Mouse (Mus musculus) kidney, embryonic 16.5 days (tissue): Measurements from ENCODE around the gene Sncb. TPM values are rescaled to one million over a fixed set of nuclear protein-coding genes. Genes with fewer than 3 reads are reported as not detected.
"Not testable (repeated sequence)": the region's sequence is repeated elsewhere in the genome, so short reads cannot be mapped to it uniquely, and the experiment has no call there.

Source experiments
- ATAC-seq: fragments of 200-750 bp; cut with Nextera tagmentation; 2 replicates; pipeline ENCODE4 v1.8.0; 2017; ENCODE audit warnings: moderate TSS enrichment; ENCODE audit not compliant: low FRiP score, low TSS enrichment
- H3K27ac ChIP-seq: fragments of 300-500 bp; sonication (generic); 2 replicates; pipeline ENCODE4 v1.5.1; 2014; ENCODE audit warnings: low read length
- H3K27me3 ChIP-seq: fragments of 300-500 bp; sonication (generic); 2 replicates; pipeline ENCODE4 v1.6.1; 2014; ENCODE audit warnings: low read length, control low read depth, mixed read lengths; ENCODE audit not compliant: insufficient read depth
- H3K36me3 ChIP-seq: fragments of 300-500 bp; sonication (generic); 2 replicates; pipeline ENCODE4 v1.6.1; 2014; ENCODE audit warnings: low read length, control low read depth, mixed read lengths; ENCODE audit not compliant: insufficient read depth
- H3K4me1 ChIP-seq: fragments of 300-500 bp; sonication (generic); 2 replicates; pipeline ENCODE4 v1.6.1; 2014; ENCODE audit warnings: low read length, control low read depth, mixed read lengths; ENCODE audit not compliant: insufficient read depth
- H3K4me2 ChIP-seq: fragments of 300-500 bp; sonication (generic); replicated peaks from 2 replicates; pipeline ENCODE4 v1.6.1; 2014; ENCODE audit warnings: low read depth, low read length
- H3K4me3 ChIP-seq: fragments of 300-500 bp; sonication (generic); 2 replicates; pipeline ENCODE4 v1.5.1; 2014; ENCODE audit warnings: mild to moderate bottlenecking, low read length
- H3K9ac ChIP-seq: fragments of 300-500 bp; sonication (generic); replicated peaks from 2 replicates; pipeline ENCODE4 v1.6.1; 2014; ENCODE audit warnings: low read length
- H3K9me3 ChIP-seq: fragments of 300-500 bp; sonication (generic); 2 replicates; pipeline ENCODE4 v1.6.1; 2016; ENCODE audit warnings: low read length, control low read depth
- WGBS: fragments of 180-500 bp; shearing (Covaris S2); extraction: QIAGEN DNeasy Blood & Tissue Kit; methylation state at CpG from one replicate; pipeline ENCODE4 v1.1.7; 2014; 5-methylcytosine and 5-hydroxymethylcytosine counted together
- polyA plus RNA-seq: library from polyadenylated mRNA; unstranded; fragments of >200 nt; fragmentation: Nextera tagmentation; extraction: Ambion mirVana; gene quantifications from 2 replicates; pipeline ENCODE4 v1.2.1, GENCODE M21; 2015

The Sncb gene
- polyA plus RNA-seq, 1 experiment from 2014 or later, result not detected

DNA sequence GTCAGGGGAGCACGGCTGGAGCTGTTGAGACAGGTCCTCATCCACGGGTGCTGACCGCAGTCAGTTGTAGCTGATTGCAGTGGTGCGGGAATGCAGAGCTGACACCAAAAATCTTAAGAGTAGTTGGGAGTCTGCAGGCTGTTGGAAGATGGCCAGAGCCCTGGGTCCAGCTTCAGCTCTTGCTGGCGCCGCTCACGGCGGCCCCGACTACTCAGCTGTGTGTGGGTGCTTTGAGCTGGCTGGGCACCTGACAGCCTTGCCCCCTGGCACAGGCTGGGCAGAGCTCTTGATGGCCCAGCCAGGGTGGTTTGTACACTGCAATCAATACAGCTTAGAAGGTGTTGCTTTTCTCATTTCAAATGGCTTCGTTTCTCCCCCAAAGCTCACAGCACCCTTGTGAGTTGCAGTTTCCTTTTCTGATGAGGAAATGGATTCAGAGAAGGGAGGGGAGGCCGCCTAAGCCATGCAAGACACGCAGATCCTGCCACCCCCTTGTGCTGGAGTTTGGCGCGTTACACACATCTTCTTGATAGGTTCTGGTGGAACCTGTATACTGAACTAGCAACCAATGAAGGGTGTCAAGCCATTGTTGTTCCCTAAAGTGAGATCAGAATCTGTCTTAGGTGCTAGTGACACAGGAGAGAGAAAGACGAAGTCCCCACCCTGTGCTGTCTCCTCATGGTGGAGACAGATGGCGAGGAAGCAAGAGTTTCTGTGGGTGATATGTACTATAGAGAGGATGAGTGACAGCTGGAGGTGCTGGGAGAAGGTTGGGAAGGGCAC is 31.7 kb upstream of the Sncb start:
- no peak overlapping the region for H3K4me2 ChIP-seq
- H3K27me3 ChIP-seq, result no peaks in the 10 kb centered on the region
- H3K9ac ChIP-seq, result no peak overlapping the region
- no peak overlapping the region for H3K27ac ChIP-seq
- WGBS, result 78% methylated on average over 16 of the region's 16 CpGs
- H3K4me1 ChIP-seq, result no peaks in the 10 kb centered on the region
- no peaks in the 10 kb centered on the region for H3K9me3 ChIP-seq
- no peaks in the 10 kb centered on the region for H3K36me3 ChIP-seq
- no peak overlapping the region for H3K4me3 ChIP-seq
- no peak for ATAC-seq

DNA sequence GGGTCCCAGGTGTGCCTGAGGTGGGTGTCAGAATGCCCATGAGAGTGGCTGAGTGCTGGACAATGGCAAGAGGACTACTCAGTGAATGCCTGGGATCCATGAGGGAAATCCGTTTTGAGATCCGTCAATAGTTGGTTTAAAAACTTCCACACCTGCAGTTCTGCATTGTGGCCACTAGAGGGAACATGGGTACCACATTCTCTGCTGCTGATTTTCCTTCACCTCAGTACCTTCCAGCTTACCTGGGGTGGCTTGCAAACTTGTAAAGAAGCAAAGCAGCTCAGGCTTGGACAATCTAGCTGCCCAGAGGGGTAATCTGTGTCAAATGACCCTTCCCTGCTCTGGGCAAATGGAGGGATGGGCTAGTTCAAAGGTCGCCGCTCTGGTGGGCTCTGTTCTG is 31.0 kb upstream of the Sncb start:
- no peak for ATAC-seq
- no peak overlapping the region for H3K27ac ChIP-seq
- H3K4me1 ChIP-seq, result no peaks in the 10 kb centered on the region
- WGBS, result 33% methylated on average over 4 of the region's 4 CpGs
- H3K36me3 ChIP-seq, result no peaks in the 10 kb centered on the region
- H3K4me2 ChIP-seq, result no peak overlapping the region
- H3K27me3 ChIP-seq, result peaks cover 2% of the 10 kb centered on the region; the same call in 1 of the 2 replicates
- H3K4me3 ChIP-seq, result no peak overlapping the region
- no peak overlapping the region for H3K9ac ChIP-seq
- no peaks in the 10 kb centered on the region for H3K9me3 ChIP-seq

DNA sequence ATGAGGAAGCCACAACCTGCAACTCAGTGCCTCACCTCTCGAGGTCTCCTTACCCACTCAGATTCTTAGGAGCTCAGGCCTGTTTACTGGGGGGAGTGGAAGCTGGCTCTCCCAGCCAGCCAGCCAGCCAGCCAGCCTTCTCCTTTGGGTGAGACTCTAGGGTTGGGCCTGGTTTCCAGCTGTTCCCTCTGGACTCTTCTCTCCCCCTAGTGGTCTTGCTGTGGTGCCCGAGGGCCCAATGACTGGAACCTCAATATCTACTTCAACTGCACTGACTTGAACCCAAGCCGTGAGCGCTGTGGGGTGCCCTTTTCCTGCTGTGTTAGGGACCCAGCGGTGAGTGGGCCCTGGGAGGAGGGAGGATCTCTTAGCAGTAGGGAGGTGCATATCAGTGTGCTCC is 28.4 kb upstream of the Sncb start:
- no peak for ATAC-seq
- Histone ChIP-seq H3K36me3 (no peaks in the 10 kb centered on the region), H3K9ac (no peak overlapping the region), H3K27me3 (peaks cover 19% of the 10 kb centered on the region), H3K27ac (no peak overlapping the region), H3K4me1 (peaks cover 7% of the 10 kb centered on the region; the same call in 1 of the 2 replicates), H3K4me3 (no peak overlapping the region), H3K9me3 (no peaks in the 10 kb centered on the region), H3K4me2 (no peak overlapping the region)
- WGBS, result 47% methylated on average over 5 of the region's 5 CpGs

DNA sequence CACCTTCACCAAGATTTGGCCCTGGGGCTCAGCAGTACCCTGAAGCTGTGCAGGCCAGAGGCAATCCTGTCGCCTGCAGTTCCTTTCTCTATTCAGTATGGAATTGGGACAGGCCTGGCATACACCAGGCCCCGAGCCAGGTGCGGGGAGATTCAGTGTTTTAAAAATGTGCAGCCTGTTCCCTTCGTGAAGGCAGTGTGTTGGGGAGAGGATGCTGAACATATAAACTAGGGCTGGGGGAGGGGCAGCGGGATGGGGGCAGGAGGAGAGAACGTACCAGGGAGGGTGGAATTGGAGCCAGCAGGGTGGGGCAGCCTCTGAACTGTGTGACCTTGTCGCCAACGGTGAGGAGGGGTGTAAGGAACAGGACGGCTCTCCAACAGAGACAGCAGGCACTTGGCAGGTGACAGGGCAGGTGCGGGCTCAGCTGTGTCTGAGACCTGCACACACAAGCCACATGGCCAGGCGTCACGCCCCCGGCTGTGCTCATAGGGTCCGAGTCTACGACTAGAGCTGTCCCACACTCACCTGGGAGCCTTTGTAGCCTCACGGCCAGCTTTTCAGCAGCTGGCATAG is 27.7 kb upstream of the Sncb start:
- H3K9me3 ChIP-seq, result no peaks in the 10 kb centered on the region
- peaks cover 8% of the 10 kb centered on the region; the same call in 1 of the 2 replicates for H3K4me1 ChIP-seq
- H3K9ac ChIP-seq, result no peak overlapping the region
- H3K36me3 ChIP-seq, result no peaks in the 10 kb centered on the region
- H3K4me2 ChIP-seq, result no peak overlapping the region
- ATAC-seq, result no peak
- H3K27ac ChIP-seq, result no peak overlapping the region
- peaks cover 19% of the 10 kb centered on the region for H3K27me3 ChIP-seq
- H3K4me3 ChIP-seq, result no peak overlapping the region
- WGBS, result 72% methylated on average over 16 of the region's 16 CpGs

DNA sequence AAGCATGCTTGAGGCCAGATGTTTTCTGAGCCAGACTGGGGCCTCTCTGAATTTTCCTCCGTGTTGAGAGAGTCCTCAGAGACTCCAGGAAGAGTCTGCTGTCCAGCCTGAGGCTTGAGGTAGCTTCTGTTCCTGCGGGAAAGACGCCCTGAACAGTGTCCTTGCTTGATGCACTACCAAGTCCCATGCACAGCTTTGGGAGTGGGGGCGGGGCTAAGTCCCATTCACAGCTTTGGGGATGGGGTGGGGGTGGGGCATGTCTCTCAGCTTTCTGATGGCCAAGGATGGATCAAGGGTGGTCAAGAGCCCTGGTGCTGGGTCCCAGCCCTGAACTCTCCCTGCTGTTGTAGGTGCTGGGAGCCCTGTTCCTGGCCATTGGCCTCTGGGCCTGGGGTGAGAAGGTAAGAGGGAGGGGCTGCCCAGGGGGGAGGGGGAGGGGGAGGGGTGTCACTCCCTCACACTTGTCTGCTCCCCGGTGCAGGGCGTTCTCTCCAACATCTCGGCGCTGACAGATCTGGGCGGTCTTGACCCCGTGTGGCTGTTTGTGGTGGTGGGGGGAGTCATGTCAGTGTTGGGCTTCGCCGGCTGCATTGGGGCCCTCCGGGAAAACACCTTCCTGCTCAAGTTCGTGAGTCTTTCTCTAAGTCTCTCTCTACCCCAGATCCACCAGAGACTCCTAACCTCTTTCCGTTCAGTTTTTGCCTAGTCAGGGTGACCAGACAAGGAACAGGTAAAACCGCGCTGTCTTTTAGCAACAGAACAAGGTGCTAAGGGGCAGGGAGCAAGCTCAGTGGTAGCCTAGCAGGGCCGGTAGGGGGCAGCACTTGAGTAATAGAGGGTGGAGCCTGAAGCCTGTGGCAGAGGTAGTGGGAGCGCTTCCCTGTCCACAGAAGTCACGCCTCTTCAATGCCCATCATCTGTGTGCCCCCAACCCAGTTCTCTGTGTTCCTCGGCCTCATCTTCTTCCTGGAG is 26.1 kb upstream of the Sncb start:
- Histone ChIP-seq H3K36me3 (no peaks in the 10 kb centered on the region), H3K4me3 (no peak overlapping the region), H3K27me3 (peaks cover 19% of the 10 kb centered on the region), H3K9me3 (no peaks in the 10 kb centered on the region), H3K27ac (no peak overlapping the region), H3K4me1 (peaks cover 8% of the 10 kb centered on the region; the same call in 1 of the 2 replicates), H3K4me2 (no peak overlapping the region), H3K9ac (no peak overlapping the region)
- WGBS, result 15% methylated on average over 21 of the region's 21 CpGs
- ATAC-seq, result no peak

DNA sequence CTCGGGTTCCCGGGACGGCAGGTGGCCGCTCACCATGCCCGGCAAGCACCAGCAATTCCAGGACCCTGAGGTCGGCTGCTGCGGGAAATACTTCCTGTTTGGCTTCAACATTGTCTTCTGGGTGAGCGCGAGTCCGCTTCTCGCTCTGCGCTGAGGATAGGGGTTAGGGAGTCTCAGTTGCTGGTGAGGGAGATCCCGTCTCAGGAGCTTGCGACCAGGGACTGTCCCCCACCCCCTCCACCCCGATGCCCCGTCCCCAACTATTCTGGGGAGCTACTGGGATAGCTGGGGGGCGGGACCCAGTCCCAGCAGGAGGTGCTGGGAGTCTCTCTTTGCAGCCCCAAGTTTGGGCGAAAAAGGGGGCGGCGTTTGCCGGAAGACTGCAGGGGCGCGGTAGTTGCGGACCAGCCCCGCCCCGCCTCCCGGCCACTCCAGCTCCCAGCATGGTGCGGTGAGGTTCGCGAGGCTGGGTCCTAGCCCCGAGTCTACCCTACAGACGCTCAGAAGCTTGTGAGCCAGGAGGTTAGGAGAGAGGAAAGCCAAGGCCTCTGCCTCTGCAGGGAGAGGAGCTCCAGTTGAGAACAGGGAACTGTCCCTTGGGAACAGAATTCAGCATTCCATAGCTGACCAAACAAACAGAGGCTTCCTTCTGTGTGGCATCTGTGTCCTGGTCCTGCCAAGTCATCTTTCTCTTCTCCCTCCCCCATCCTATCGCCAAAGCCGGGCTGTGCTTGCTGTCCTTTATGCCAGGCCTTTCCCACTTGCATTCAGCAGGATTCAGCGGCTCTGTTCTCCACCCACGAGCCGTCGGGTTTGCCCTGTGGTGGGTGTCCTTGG is 23.4 kb upstream of the Sncb start:
- no peaks in the 10 kb centered on the region for H3K9me3 ChIP-seq
- H3K36me3 ChIP-seq, result no peaks in the 10 kb centered on the region
- under 1% methylated on average over 38 of the region's 38 CpGs for WGBS
- H3K27me3 ChIP-seq, result peaks cover 19% of the 10 kb centered on the region
- peak; percentile 44 for ATAC-seq
- H3K4me1 ChIP-seq, result peaks cover 8% of the 10 kb centered on the region; the same call in 1 of the 2 replicates
- H3K9ac ChIP-seq, result peak overlapping the region; percentile 64
- peak overlapping the region; percentile 99 for H3K4me2 ChIP-seq
- 0 out of 2 replicates have a peak overlapping the region, but pooled peaks have one; percentile 24 for H3K27ac ChIP-seq
- H3K4me3 ChIP-seq, result peak overlapping the region; percentile 74

DNA sequence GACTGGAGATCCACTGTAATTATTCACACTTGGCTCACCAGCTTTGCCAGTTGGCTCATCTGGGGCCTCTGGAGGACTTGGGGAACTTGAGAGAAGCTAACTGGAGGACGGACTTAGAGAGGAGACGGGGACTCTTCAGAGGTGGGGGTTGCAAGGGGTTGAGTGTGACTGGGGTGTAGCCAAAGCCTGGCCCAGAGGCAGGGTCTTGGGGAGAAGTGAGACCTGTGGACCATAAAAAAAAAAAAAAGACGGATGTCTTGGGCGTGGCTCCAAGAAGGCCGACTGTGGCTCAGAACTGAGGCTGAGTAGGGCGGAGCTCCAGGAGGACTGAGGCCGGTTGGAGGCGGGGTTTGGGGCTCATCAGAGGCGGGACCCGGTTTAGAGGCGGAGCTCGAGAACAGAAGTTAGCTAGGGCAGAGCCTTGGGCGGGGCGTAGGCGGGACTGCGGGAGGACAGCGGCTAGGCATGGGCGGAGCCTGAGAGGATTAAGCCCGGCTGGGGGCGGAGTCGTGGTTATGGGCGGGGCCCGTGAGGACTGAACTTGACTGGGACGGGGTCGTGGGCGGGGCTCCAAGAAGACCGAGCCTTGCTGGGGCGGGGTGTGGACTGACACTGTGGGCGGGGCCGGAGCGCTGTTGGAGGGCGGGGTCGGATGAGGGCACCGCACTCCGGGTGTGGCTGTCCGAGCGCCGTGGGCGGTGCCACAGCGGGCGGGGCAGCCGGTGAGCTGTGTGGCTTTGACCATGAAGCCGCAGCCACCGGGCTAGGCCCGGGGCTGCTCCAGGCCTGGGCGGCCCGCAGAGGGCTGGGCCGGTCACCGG is 22.6 kb upstream of the Sncb start, which contains the start of gene Tspan17:
TSS of gene Tspan17 (plus strand) at position 638 of the 821 bp plus-strand sequence.
- 2% methylated on average over 42 of the region's 49 CpGs for WGBS
- peaks cover 19% of the 10 kb centered on the region for H3K27me3 ChIP-seq
- no peaks in the 10 kb centered on the region for H3K36me3 ChIP-seq
- peak within 1 kb of the TSS; percentile 64 for H3K9ac ChIP-seq
- ATAC-seq, result peak; percentile 91
- peak within 1 kb of the TSS; percentile 99 for H3K4me2 ChIP-seq
- 0 out of 2 replicates have a peak within 1 kb of the TSS, but pooled peaks have one; percentile 24 for H3K27ac ChIP-seq
- peak within 1 kb of the TSS; percentile 74 for H3K4me3 ChIP-seq
- H3K9me3 ChIP-seq, result no peaks in the 10 kb centered on the region
- peaks cover 8% of the 10 kb centered on the region; the same call in 1 of the 2 replicates for H3K4me1 ChIP-seq

DNA sequence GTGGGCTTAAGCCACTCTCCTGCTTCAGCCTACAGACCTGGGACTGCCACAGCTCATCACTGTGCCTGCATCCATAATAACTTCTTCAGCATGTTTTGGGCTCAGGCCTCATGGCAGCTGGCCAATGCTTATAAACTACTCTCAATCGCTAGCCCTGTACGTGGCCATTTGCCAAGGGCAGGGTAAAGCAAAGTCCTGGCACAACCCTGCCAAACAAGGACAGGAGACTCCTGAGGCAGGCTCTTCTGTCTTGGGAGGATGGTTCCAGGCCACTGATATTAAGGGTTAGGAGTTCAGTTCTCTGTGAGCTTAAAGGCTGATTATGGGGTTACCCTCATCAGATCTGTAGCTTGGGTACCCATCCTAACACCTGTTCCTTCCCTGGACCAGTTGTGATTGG is 21.2 kb upstream of the Sncb start:
- H3K4me3 ChIP-seq, H3K4me1 ChIP-seq, H3K4me2 ChIP-seq, H3K9ac ChIP-seq, H3K27ac ChIP-seq, ATAC-seq, H3K9me3 ChIP-seq, H3K36me3 ChIP-seq: not testable (repeated sequence)
- H3K27me3 ChIP-seq, result peaks cover 19% of the 10 kb centered on the region
- WGBS, result 61% methylated on average over 2 of the region's 2 CpGs
